Mouse (Mus musculus): ENCODE measurements around the gene Htr6.

Gene Htr6

DNA sequence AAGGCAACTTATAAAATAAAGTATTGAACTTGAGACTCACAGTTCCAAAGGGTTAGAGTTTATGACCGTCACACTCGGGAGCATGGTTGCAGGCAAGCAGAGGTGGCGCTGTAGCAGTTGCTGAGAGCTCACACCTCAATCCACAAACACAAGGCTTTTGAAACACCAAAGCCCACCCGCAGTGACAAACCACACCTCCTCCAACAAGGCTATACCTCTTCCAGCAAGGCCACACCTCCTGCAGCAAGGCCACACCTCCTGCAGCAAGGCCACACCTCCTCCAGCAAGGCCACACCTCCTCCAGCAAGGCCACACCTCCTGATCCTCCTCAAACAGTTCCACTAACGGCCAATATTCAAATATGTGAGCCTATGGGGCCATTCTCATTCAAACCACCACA is 30.8 kb downstream of the Htr6 start:
- DNase-seq (ENCODE audit: low read depth), result no peak

DNA sequence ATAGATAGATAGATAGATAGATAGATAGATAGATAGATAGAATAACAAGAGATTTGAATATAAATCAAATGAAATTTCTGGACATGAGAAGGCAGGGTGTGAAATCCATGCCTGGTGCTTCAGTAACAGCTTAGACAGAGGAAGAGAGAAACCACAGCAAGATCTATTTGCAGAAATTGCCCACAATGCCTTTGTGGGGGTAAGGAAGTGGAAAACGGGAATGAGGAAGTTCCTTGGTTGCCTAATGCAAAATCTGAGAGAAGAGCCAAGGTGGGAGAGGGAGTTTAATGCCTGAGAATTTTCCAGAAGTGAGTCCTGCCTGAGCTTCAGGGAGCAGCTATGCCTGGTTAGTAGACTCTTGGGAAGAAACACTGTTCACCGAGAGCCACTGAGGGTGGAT is 31.8 kb downstream of the Htr6 start:
- DNase-seq (ENCODE audit: low read depth), result peak; percentile 1

DNA sequence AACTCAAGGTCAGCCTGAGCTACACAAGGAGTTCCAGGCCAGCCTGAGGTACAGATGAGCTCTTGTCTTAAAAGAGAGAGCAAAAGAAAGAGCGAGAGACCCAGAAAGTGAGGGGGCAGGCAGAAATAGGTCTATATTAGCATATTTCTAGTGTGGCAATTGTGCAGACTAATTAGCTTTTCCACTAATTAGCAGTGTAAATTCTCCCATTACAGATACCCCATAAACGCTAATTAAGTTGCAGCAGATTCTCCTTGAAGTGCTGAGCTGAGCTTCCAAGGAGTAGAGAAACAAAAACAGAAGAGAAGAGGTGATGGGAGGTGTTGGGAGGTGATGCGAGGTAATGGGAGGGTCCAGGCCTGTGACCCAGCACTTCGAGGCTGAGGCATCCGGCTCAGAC is 32.8 kb downstream of the Htr6 start:
- DNase-seq (ENCODE audit: low read depth), result no peak

DNA sequence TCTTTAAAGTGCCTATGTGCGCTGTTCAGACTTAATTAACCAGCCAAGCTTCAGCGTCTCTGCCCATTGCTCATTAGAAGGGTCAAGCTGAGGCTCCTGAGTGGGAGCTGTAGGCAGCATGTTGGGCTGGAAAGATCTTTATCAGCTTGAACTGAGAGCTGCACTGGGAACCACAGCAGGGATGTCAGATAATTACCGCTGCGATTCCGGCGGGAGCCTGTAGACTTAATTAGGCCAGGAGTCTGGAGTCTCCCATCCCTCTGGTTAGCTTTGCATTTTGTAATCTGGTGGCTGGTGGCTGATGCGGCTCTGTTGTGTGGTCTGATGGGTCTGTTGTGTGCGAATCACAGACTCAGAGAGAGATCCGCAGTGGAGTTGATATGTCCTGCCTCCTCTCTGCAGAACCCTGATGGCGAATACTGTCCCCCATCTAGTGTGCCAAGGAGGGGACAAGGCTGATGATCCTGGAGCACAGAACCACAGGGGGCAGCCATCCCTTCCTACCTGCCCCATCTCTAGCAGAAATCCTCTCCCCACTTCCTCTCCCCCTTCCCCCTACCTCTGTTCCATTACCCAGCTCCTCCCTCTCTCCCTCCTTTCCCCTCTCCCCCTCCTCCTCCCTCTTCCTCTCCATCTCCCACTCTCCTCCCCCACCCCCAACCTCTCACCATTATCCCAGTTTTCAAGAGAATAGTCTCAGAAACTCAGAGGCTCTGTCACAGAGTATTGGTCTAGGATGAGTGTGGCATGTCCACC is 35.1 kb downstream of the Htr6 start:
- no peak for DNase-seq (ENCODE audit: low read depth)

DNA sequence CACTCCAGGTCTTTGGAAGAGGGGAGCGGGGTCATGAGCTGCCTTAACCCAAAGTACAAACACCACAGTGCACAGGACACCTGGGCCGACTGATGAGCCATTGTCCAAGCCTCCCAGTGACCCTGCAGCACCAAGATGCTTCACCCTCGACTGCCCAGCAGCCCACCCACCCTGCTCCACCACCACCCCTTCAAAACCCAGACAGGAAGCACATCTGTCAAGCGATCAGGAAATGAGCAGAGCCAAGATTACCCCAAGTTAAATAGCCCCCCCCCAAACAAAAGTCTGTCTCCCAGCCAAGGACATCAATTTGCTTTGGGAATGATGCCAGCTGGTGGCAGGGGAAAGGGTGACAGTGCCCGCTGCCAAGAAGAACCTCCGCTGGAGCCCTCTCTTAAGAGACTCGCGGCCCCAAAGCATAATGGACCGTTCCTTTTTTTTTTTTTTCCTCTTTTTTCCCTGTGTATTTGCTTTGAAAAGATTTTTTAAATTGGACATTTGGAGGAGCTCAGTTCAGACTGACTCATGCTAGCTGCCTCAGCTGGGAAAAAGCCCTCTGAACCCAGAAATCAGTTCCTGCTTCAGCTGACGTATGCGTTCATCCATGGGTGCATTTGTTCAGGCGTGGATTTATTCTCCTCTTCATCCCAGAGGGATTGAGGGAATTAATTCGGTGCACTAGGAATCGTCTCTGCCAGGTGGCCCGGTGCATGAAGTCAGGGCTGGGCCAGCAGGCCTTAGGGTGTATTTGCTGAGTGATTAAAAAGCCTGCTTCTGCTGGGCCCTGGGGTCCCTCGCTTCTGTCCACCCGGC is 37.4 kb downstream of the Htr6 start:
- no peak for DNase-seq (ENCODE audit: low read depth)

DNA sequence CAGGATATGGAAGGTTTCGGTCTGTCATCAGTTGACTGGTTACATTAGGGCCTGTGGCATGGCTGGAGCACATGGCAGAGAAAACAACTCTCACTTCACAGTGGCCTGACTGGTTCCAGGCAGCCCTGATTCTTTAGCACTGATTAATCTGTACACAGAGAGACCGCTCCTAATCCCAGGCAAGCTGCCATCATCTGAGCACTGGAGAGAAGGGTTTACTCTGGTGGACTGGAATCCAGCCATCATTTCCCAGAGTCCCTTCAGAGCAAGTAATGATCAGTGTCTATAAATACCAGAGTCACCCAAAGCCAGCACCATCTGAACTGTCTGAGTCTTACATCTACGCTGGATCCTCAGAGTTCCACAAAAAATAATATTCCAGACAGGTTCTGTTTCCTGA is 39.6 kb downstream of the Htr6 start:
- no peak for DNase-seq (ENCODE audit: low read depth)

DNA sequence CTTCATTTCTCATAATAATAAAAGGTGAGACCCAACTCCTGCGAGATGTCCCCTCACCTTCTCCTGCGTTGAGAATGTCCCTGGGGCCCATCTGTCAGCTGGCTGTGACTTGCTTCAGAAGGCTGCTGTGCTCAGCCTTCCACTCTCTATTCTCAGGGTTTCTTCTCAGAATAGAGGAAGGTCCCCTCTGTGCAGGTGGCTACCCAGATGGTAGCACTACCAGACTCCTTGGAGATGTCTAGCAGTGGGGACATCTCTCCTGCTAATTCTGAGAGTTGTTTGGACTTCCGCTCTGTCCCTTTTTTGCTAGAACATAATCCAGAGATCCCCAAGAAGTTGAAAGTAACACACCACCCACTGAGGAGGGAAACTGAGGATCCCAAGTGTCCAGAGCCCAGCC is 40.4 kb downstream of the Htr6 start:
- no peak for DNase-seq (ENCODE audit: low read depth)

DNA sequence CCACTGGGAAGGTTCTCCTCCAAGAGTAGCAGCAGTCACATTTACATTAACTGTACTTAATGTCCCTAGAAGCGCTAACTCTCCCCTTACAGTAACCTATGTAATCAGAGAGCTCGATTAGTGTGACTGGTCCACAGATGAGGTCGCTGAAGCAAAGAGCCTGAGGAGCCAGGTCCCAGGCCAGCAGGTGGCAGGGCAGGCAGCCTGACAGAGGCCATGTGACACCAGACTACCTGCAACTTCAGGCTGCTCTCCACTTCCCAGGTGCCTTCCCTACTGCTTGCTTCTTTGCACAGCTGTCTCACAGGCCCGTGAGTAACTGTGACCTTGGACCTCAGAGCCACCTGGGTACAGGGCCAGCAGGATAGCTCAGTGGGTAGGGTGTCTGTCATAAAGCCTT is 40.8 kb downstream of the Htr6 start:
- no peak for DNase-seq (ENCODE audit: low read depth)

DNA sequence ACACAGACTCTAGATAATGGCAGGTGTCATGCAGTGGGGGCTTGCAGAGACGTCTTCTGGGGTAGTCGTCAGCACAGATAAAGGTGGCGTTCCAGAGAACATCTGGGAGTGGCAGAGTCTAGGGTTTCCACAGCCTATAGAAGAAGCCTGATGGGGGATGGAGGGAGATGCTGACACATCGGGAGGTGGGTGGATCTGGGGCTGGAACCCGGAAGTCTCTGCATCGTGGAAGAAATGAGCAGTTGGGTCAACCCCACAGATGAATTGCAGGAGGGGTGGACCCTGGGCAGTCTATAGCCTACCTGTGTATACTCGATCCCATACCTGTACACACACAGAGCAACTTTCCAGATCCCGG is 41.4 kb downstream of the Htr6 start:
- DNase-seq (ENCODE audit: low read depth), result no peak

DNA sequence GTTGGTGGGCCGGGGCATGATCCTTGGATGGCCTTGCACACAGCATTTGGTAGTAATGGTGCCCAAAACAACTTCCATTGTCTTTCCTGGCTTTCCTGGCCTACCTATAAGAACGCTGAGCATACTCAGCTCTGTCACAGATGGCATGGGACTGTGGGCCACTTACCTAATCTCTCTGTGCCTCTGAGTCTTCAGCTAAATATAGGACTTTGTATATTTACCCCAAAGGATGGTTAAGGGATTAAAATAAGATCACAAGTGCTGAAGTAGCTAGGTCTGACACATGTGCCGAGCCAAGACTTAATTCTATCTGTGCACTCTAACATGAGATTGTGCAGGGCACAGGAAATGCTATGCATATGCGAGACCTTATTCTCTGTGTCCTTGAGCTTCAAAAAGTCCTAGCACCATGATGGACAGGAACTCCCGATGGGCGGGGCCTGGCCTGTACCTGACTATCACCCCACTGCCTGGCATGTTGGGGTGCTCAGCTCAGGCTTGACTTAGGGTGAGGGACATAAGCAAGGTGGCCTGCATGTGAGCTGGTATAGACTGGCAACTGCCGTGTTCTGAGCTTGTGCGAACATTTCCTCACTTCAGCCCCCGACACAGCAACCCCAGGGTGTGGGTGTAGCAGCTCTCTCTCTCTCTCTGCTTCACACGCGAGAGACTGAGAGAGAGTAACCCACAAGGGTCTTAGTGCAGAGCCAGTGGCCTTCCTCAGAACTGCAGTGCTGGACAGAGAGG is 41.9 kb downstream of the Htr6 start:
- DNase-seq (ENCODE audit: low read depth), result no peak

DNA sequence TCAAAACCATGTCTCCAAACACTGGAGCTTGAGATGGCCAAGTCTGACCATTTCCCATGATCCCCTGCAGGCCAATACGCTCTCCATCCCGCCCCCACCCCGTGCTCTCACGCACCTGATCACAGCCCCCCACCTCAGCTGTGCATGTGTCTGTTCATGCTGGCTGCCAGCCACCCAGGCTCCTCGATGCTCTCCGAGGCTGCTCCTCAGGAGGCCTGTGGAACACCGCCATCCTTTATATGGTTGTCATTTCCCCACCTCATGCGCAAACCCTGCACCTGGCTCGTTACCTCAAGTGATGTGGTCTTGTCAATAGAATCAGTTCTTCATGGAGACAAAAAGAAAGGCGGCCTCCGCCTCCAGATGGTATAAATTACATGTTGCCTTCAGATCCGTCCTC is 42.8 kb downstream of the Htr6 start:
- DNase-seq (ENCODE audit: low read depth), result no peak

DNA sequence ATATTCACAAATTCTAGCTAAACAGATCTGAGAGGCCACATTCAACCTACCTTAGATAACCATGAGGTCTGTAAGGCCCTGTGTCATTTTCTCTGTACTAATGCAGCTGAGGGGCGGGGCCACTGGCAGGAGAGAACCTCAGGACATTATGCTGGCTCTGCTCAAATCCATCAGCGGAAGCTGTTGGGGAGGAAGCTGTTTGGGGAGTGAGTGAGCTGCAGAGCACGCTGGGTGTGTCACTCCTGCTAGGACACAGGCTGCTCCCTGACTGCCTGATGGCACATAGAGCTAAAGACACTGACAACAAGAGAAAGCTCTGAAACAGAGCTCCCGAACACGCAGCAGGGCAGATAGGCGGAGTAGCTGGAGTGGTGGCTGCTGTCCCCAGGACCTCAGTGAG is 44.7 kb downstream of the Htr6 start:
- no peak for DNase-seq (ENCODE audit: low read depth)

DNA sequence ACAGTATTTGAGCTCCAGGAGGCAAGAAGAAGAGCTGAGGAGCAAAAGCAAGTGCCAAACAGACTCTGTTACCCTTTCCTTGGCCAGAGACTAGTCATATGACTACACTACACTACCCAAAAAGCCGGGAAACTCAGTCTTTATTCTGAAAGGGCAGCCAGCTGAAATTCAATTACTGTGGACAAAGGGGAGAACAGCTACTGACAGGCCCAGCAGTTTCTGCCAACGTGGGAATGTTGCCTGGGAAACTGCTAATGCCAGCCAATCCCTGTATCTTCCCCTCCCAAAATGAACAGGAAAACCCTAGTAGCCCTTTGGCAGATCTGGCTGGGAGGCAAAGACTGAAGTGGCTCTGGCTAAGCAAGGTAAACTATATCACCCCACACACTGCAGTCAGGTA is 51.0 kb downstream of the Htr6 start:
- no peak for DNase-seq (ENCODE audit: low read depth)

DNA sequence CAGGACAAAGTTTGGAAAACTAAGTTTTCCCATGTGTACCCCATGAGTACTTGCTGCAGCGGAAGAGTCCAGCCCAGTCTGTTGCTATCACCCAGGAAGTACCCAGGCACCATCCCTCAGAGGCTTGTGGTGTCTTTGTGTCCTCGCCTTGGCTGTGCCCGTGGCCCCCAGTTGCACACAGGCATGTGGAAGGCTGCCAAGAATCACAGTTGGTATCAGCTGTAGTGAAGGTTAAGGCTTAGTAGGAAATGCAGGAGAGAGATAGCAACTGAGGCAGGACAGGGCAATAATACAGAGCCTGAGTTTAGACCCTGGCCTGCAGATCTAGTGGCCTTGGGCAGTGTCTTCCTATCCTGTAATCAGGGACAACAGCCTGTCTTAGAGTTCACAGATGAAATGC is 55.0 kb downstream of the Htr6 start:
- DNase-seq (ENCODE audit: low read depth), result no peak

DNA sequence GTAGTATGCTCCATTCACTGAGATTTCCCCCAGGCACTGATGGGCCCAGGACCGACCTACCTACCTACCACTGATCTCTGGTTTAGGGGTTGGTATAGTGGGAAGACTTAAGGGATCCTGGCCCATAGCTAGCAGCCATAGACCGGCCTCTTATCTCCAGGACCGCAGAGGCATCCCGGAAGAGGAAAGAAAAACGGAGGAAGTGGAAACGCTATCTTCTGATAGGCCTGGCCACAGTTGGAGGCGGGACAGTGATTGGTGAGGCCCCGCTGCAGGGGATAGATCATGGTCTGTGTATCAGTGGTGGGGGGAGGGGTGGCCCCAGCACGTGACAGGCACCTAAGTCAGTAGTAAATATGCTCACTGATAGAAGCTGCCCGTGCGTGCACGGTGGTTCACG is 56.0 kb downstream of the Htr6 start:
- no peak for DNase-seq (ENCODE audit: low read depth)

DNA sequence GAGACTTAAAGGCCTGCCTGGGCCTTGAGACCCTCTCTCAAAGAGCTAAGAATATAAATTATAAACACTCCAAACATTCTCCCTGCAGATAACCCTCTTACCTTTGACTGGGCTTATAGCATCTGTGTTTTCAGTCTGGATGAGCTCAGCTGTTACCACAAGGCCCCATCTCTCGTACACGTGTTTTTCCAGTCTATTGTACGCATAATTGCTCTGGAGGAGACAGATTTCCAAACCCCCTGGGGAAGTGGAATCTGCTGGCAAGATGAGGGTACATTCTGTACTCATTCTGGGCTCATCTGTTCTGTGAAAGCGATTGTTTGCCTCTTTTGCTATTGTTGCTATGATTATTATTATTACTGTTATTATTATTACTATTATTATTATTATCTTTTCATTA is 56.4 kb downstream of the Htr6 start:
- no peak for DNase-seq (ENCODE audit: low read depth)

DNA sequence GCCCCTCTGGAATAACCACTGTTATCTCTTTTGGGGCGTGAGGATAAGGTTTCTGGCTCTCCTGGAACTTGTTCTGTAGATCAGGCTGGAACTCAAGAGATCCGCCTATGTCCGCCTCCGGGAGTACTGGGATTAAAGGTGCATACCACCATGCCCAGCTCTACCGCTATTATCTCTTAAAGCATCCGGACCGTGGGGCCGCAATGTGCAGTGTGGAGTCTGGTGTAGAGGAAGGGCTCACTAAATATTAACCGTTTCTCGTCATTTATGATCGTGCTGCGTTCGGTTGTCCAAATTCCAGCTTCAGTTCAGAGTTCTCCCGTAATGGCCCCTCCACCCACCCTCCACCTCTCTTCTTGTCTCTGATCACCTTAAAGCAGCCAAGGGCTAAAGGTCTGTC is 57.0 kb downstream of the Htr6 start:
- no peak for DNase-seq (ENCODE audit: low read depth)

DNA sequence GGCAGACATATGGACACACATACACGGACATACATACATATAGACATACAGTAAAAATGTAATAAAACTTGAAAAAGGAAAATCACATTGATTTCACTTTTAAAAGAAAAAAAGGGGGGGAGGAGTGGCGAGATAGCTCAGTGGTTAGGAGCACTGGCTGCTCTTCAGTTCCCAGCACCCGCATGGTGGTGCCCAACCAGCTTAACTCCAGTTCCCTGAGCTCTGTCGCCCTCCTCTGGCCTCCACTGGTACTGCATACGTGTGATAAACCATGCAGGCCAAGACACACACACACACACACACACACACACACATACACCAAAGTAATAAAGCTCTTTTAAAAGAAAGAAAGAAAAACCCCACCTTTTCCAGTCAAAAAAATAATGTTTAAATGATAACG is 60.6 kb downstream of the Htr6 start:
- DNase-seq (ENCODE audit: low read depth), result no peak

DNA sequence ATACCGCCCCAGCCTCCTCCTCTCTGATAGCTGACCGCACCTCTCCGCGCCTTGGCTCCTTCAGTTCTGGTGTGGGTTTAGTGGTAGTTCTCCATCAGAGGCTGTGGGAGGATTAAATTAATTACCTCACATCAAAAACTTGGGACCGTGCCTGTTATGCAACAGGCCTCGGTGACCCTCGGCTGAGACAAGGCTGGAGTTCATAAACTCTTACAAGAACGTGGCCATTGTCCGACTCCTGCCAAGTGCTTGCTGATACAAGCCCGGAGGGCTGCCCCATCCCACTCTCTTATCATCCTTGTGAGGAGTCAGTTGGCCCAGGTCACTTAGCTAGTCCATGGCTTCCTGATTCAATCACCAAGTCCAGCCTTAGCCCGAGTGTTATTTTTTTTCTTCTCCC is 62.1 kb downstream of the Htr6 start:
- no peak for DNase-seq (ENCODE audit: low read depth)

DNA sequence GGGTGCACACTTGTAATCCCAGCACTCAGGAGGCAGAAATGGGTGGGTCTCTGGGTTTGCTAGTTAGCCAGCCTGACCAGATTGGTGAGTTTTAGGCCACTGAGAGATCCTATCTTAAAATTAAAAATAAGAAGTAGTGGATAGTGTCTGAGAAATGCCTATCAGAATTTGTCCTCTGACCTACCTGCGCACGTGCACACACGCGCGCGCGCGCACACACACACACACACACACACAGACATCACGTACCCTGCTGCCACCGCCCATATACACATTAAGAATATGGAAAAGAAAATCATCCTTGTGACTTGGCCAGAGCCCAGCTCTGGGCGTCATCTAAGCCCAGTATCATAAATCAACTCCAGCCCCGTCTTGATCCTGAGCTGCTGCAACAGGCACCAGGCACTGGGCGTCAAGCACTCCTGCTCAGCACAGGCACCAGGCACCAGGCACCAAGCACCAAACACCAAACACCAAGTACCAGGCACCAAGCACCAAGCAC is 64.1 kb downstream of the Htr6 start:
- no peak for DNase-seq (ENCODE audit: low read depth)

Measured in c-Kit-positive CD71-negative TER-119-negative erythroid progenitor cells, embryonic 14.5 days (primary cell).